Mouse (Mus musculus) embryonic facial prominence, embryonic 12.5 days (tissue): ENCODE measurements around the gene Il1b. TPM values are rescaled to one million over a fixed set of nuclear protein-coding genes. Genes with fewer than 3 reads are reported as not detected.

Experiments used
- ATAC-seq: fragments of 200-750 bp; cut with Nextera tagmentation; 2 replicates; pipeline ENCODE4 v1.8.0; 2017; ENCODE audit not compliant: insufficient number of reproducible peaks, insufficient read depth, low FRiP score, low TSS enrichment
- H3K27ac ChIP-seq: fragments of 300-500 bp; sonication (generic); 2 replicates; pipeline ENCODE4 v1.5.1; 2016; ENCODE audit warnings: mild to moderate bottlenecking
- H3K27me3 ChIP-seq: fragments of 300-500 bp; sonication (generic); 2 replicates; pipeline ENCODE4 v1.6.1; 2016; ENCODE audit warnings: mild to moderate bottlenecking, moderate library complexity
- H3K36me3 ChIP-seq: fragments of 300-500 bp; sonication (generic); 2 replicates; pipeline ENCODE4 v1.6.1; 2016; ENCODE audit warnings: mild to moderate bottlenecking
- H3K4me1 ChIP-seq: fragments of 300-500 bp; sonication (generic); 2 replicates; pipeline ENCODE4 v1.6.1; 2016
- H3K4me2 ChIP-seq: fragments of 300-500 bp; sonication (generic); replicated peaks from 2 replicates; pipeline ENCODE4 v1.6.1; 2016; ENCODE audit warnings: mild to moderate bottlenecking, moderate library complexity
- H3K4me3 ChIP-seq: fragments of 300-500 bp; sonication (generic); 2 replicates; pipeline ENCODE4 v1.5.1; 2016; ENCODE audit warnings: mild to moderate bottlenecking
- H3K9ac ChIP-seq: fragments of 300-500 bp; sonication (generic); 2 replicates; pipeline ENCODE4 v1.6.1; 2016; ENCODE audit warnings: mild to moderate bottlenecking, moderate library complexity
- H3K9me3 ChIP-seq: fragments of 300-500 bp; sonication (generic); 2 replicates; pipeline ENCODE4 v1.6.1; 2016; ENCODE audit warnings: mild to moderate bottlenecking, moderate library complexity
- WGBS: fragments of 180-500 bp; shearing (Covaris S2); methylation state at CpG from one replicate; pipeline ENCODE4 v1.1.7; 2016; 5-methylcytosine and 5-hydroxymethylcytosine counted together
- polyA plus RNA-seq: library from polyadenylated mRNA; unstranded; fragments of >200 nt; fragmentation: Nextera tagmentation; extraction: Ambion mirVana; gene quantifications from 2 replicates; pipeline ENCODE4 v1.2.1, GENCODE M21; 2016

Gene Il1b
- polyA plus RNA-seq, 1 experiment from 2014 or later: not detected

DNA sequence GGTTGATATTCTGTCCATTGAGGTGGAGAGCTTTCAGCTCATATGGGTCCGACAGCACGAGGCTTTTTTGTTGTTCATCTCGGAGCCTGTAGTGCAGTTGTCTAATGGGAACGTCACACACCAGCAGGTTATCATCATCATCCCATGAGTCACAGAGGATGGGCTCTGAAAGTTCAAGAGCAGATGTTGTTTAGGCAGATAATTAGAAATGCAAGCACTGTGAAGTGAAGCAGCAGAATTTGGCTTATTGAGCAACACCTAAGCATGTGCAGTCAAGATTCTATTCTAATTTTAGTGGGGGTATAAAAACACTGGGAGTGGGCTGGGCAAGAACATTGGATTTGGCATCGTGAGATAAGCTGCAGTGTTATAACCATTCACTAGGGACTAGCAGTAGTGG lies 3.7 kb downstream of the Il1b start:
- Histone ChIP-seq H3K27ac (no peak overlapping the region), H3K36me3 (no peaks in the 10 kb centered on the region), H3K4me1 (no peaks in the 10 kb centered on the region), H3K4me2 (no peak overlapping the region), H3K4me3 (no peak overlapping the region), H3K9me3 (no peaks in the 10 kb centered on the region), H3K27me3 (no peaks in the 10 kb centered on the region), H3K9ac (no peak overlapping the region)
- 84% methylated on average over 5 of the region's 5 CpGs for WGBS
- ATAC-seq: no peak

- ATAC-seq: no peak
- Histone ChIP-seq H3K27ac (no peak overlapping the region), H3K36me3 (no peaks in the 10 kb centered on the region), H3K4me2 (no peak overlapping the region), H3K4me1 (no peaks in the 10 kb centered on the region), H3K27me3 (no peaks in the 10 kb centered on the region), H3K9me3 (no peaks in the 10 kb centered on the region), H3K4me3 (no peak overlapping the region), H3K9ac (no peak overlapping the region)
- 75% methylated on average over 3 of the region's 3 CpGs for WGBS
These were observed 9.9 kb downstream of the Il1b start for GRCm38 (mm10) chr2:129360975-129361560.

DNA sequence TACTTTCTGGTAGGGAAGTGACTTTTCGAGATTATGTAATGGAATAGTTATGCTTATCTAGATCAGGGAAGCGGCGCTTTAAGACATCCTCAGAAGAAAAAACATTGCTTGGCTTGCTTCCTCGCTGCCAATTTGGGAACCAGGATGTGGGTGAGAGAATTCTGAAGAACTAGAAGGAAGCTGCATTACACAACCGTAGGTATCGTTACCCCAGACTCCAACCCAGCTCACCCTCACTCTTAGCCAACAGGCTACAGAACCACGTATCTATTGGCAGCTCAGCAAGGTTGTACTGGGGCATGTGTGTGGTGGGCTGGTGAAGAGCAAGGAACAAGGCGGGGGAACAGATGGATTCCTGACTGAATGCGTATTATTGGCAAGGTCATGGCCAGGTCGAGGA lies 10.7 kb downstream of the Il1b start:
- Histone ChIP-seq H3K4me3 (no peak overlapping the region), H3K4me2 (no peak overlapping the region), H3K36me3 (no peaks in the 10 kb centered on the region), H3K9ac (no peak overlapping the region), H3K27me3 (no peaks in the 10 kb centered on the region), H3K9me3 (no peaks in the 10 kb centered on the region), H3K4me1 (no peaks in the 10 kb centered on the region), H3K27ac (no peak overlapping the region)
- no peak for ATAC-seq
- WGBS: 89% methylated on average over 10 of the region's 10 CpGs

DNA sequence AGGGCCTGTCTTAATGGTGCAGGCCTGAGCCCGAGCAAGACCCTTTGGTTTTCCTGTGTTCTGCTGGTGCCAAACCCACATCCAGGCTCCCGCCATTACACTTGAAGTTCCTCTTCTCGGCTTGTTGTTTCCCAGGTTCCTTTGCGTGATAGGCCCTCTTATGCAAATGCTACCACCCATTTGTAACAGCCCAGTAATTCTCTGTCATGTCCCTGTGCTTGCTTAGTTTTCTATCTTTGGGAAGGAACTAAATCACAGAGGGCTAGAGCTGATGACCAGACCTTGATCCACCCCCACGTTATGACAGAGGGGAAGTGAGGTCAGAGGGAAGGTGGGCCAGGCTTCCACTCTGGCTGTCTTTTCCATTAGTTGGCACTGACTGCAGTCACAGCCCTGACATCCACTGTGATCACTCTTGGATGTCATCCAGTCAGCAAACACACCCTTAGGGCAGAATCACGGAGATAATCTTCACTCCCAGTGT lies 32.8 kb downstream of the Il1b start:
- Histone ChIP-seq H3K36me3 (no peaks in the 10 kb centered on the region), H3K27ac (no peak overlapping the region), H3K4me2 (no peak overlapping the region), H3K27me3 (no peaks in the 10 kb centered on the region), H3K9me3 (peaks cover 5% of the 10 kb centered on the region; the same call in 1 of the 2 replicates), H3K9ac (no peak overlapping the region), H3K4me3 (no peak overlapping the region), H3K4me1 (no peaks in the 10 kb centered on the region)
- no peak for ATAC-seq
- whole genome bisulfite sequencing: 71% methylated on average over 6 of the region's 6 CpGs

DNA sequence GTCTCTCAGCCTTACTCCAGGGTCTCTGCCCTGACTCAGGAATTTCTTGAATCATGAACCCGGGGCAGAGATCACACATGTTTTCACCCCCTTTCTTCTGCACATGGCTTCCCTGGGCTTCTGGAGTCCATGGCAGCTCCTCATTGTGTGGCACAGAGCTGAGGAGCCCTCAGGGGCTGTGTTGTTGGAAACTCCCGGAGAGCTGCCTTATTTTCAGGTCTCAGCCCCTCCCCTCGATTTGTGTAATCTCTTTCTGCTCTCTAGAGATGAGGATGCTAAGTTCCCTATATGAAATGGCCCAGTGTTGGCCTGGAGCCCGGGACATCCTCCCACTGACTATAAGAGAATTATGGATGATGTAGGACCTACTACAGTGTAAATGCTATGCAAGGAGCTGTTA lies 37.5 kb downstream of the Il1b start:
- ATAC-seq: no peak
- Histone ChIP-seq H3K27me3 (no peaks in the 10 kb centered on the region), H3K9ac (no peak overlapping the region), H3K4me3 (no peak overlapping the region), H3K36me3 (no peaks in the 10 kb centered on the region), H3K4me1 (no peaks in the 10 kb centered on the region), H3K27ac (no peak overlapping the region), H3K9me3 (no peaks in the 10 kb centered on the region), H3K4me2 (no peak overlapping the region)
- 52% methylated on average over 4 of the region's 4 CpGs for WGBS

DNA sequence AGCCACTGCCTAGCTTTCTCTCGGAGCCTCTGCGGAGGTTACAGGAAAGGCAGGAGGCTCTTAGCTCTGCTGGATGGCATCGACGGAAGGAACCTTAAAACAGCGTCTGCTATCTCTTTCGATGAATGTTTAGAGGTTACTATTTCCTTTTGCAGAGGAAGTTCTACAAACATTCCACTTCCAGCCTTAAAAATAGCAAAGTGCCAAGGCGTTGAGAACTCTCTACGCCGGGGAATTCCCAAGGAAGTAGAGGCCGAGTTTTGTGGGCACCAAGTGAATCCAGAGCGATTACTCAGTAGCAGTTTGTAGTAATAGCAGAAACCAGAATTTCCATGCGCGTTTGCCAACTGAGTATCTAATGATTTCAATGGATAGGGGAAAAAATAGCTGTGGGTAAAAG lies 40.4 kb downstream of the Il1b start:
- Histone ChIP-seq H3K4me1 (no peaks in the 10 kb centered on the region), H3K4me2 (no peak overlapping the region), H3K9me3 (no peaks in the 10 kb centered on the region), H3K27ac (no peak overlapping the region), H3K4me3 (no peak overlapping the region), H3K27me3 (no peaks in the 10 kb centered on the region), H3K9ac (no peak overlapping the region), H3K36me3 (no peaks in the 10 kb centered on the region)
- ATAC-seq: no peak
- WGBS: 84% methylated on average over 13 of the region's 13 CpGs

DNA sequence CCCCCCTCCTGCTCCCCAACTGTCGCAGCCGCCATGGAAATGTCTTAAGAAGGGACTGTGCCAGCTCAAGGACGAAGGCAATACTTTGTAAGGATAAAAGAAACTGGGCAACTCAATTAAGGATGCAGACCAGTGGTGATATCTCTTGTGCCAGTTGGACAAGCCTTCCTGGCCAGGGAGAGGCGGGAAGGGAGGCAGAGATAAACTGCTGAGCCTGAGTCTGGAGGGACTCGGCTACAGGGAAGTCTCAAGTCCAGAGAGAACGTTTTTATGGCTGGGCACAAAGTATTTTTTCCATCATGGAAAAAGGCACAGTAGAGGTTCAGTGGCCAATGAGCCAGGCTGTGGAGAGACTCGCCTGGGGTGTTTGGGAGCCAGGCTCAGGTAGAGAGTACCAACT lies 40.9 kb downstream of the Il1b start:
- ATAC-seq: no peak
- H3K4me3 ChIP-seq: no peak overlapping the region
- no peak overlapping the region for H3K4me2 ChIP-seq
- no peak overlapping the region for H3K27ac ChIP-seq
- WGBS: 67% methylated on average over 7 of the region's 7 CpGs
- no peaks in the 10 kb centered on the region for H3K4me1 ChIP-seq
- no peaks in the 10 kb centered on the region for H3K9me3 ChIP-seq
- H3K36me3 ChIP-seq: no peaks in the 10 kb centered on the region
- no peak overlapping the region for H3K9ac ChIP-seq
- no peaks in the 10 kb centered on the region for H3K27me3 ChIP-seq

- no peak for ATAC-seq
- H3K9ac ChIP-seq: no peak overlapping the region
- no peaks in the 10 kb centered on the region for H3K9me3 ChIP-seq
- no peak overlapping the region for H3K4me3 ChIP-seq
- H3K4me1 ChIP-seq: no peaks in the 10 kb centered on the region
- no peaks in the 10 kb centered on the region for H3K27me3 ChIP-seq
- no peaks in the 10 kb centered on the region for H3K36me3 ChIP-seq
- H3K4me2 ChIP-seq: no peak overlapping the region
- WGBS: 80% methylated on average over 4 of the region's 4 CpGs
- no peak overlapping the region for H3K27ac ChIP-seq
These were observed 42.7 kb downstream of the Il1b start for GRCm38 (mm10) chr2:129328238-129328637.

DNA sequence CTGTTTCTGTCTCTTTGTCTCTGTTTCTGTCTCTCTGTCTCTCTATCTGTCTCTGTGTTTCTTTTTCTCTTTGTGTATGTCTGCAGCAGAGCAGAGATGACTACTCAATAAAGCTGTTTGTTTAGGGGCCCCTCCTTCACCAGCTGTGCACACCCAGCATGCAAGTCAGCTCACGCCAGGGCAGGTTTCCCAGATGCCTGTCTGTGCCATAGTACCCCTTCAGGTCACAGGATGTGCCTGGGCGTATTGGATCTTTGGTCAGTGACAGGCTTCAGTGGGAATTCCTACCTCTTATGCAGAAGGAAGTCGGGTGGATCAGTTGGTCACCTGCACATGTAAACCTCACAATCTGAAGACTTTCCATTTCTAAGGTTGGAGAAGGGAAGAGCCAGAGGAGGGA lies 46.7 kb downstream of the Il1b start:
- no peak overlapping the region for H3K4me2 ChIP-seq
- H3K9ac ChIP-seq: no peak overlapping the region
- no peaks in the 10 kb centered on the region for H3K9me3 ChIP-seq
- 71% methylated on average over 3 of the region's 3 CpGs for WGBS
- H3K27ac ChIP-seq: no peak overlapping the region
- H3K36me3 ChIP-seq: no peaks in the 10 kb centered on the region
- H3K4me3 ChIP-seq: no peak overlapping the region
- H3K4me1 ChIP-seq: no peaks in the 10 kb centered on the region
- no peak for ATAC-seq
- no peaks in the 10 kb centered on the region for H3K27me3 ChIP-seq

DNA sequence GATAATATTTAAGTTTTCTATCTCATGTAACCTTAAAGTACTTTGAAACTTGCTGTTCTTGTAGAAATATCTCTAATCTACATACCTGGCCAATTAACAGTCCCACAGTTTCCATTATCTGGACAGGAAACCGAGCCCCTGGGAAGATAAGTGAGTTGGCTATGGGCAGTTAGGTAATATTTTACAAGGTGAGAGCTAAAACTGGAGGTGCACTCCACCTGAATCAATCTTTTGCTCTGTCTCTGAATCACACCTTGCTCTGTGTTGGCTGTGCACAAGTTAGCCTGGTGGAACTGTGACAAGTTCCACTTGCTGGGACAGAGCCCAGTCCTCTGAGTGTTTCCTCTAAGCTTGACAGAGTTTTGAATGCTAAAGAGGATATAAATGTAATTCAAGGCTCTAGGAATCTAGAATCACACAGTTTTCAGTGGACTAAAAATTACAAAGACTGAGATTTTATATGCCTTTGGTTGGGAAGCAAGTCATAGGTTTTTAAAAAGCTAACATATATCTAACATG lies 48.8 kb downstream of the Il1b start:
- no peak overlapping the region for H3K4me3 ChIP-seq
- no peak overlapping the region for H3K9ac ChIP-seq
- no peak overlapping the region for H3K4me2 ChIP-seq
- no peaks in the 10 kb centered on the region for H3K27me3 ChIP-seq
- no peak overlapping the region for H3K27ac ChIP-seq
- no peaks in the 10 kb centered on the region for H3K36me3 ChIP-seq
- H3K4me1 ChIP-seq: no peaks in the 10 kb centered on the region
- ATAC-seq: no peak
- 77% methylated on average over 1 of the region's 1 CpGs for WGBS
- no peaks in the 10 kb centered on the region for H3K9me3 ChIP-seq

GRCm38 (mm10) chr2:129320033-129320605 lies 50.8 kb downstream of the Il1b start:
- Histone ChIP-seq H3K4me3 (no peak overlapping the region), H3K27me3 (no peaks in the 10 kb centered on the region), H3K27ac (no peak overlapping the region), H3K9ac (no peak overlapping the region), H3K36me3 (no peaks in the 10 kb centered on the region), H3K4me1 (no peaks in the 10 kb centered on the region), H3K4me2 (no peak overlapping the region), H3K9me3 (no peaks in the 10 kb centered on the region)
- no peak for ATAC-seq
- WGBS: 80% methylated on average over 8 of the region's 8 CpGs

- H3K9ac ChIP-seq: no peak overlapping the region
- no peaks in the 10 kb centered on the region for H3K36me3 ChIP-seq
- no peaks in the 10 kb centered on the region for H3K4me1 ChIP-seq
- H3K4me2 ChIP-seq: no peak overlapping the region
- ATAC-seq: no peak
- H3K9me3 ChIP-seq: no peaks in the 10 kb centered on the region
- no peaks in the 10 kb centered on the region for H3K27me3 ChIP-seq
- 79% methylated on average over 4 of the region's 4 CpGs for WGBS
- H3K4me3 ChIP-seq: no peak overlapping the region
- no peak overlapping the region for H3K27ac ChIP-seq
These were observed 55.1 kb downstream of the Il1b start for GRCm38 (mm10) chr2:129315831-129316230.
